Mouse (Mus musculus) midbrain, embryonic 16.5 days (tissue): ENCODE measurements around the gene Tmem245. TPM values are rescaled to one million over a fixed set of nuclear protein-coding genes. Genes with fewer than 3 reads are reported as not detected.
"Not testable (repeated sequence)": the region's sequence is repeated elsewhere in the genome, so short reads cannot be mapped to it uniquely, and the experiment has no call there.

ENCODE experiments used
- ATAC-seq: fragments of 200-750 bp; cut with Nextera tagmentation; 2 replicates; pipeline ENCODE4 v1.8.0; 2017; ENCODE audit warnings: moderate TSS enrichment
- H3K27ac ChIP-seq: fragments of 300-500 bp; sonication (generic); 2 replicates; pipeline ENCODE4 v1.5.1; 2014; ENCODE audit warnings: mild to moderate bottlenecking, low read length, mixed read lengths
- H3K27me3 ChIP-seq: fragments of 300-500 bp; sonication (generic); 2 replicates; pipeline ENCODE4 v1.6.1; 2014; ENCODE audit warnings: low read depth, low read length, mixed read lengths; ENCODE audit not compliant: control insufficient read depth, insufficient read depth
- H3K36me3 ChIP-seq: fragments of 300-500 bp; sonication (generic); 2 replicates; pipeline ENCODE4 v1.6.1; 2014; ENCODE audit warnings: mild to moderate bottlenecking, low read length, moderate library complexity, mixed read lengths; ENCODE audit not compliant: control insufficient read depth, insufficient read depth
- H3K4me1 ChIP-seq: fragments of 300-500 bp; sonication (generic); 2 replicates; pipeline ENCODE4 v1.6.1; 2014; ENCODE audit warnings: mild to moderate bottlenecking, low read length, mixed read lengths; ENCODE audit not compliant: control insufficient read depth, insufficient read depth
- H3K4me2 ChIP-seq: fragments of 300-500 bp; sonication (generic); 2 replicates; pipeline ENCODE4 v1.6.1; 2014; ENCODE audit warnings: mild to moderate bottlenecking, low read length, mixed read lengths
- H3K4me3 ChIP-seq: fragments of 300-500 bp; sonication (generic); 2 replicates; pipeline ENCODE4 v1.5.1; 2014; ENCODE audit warnings: low read depth, mild to moderate bottlenecking, low read length, moderate library complexity, mixed read lengths
- H3K9ac ChIP-seq: fragments of 300-500 bp; sonication (generic); 2 replicates; pipeline ENCODE4 v1.6.1; 2014; ENCODE audit warnings: low read depth, low read length, mixed read lengths
- H3K9me3 ChIP-seq: fragments of 300-500 bp; sonication (generic); replicated peaks from 2 replicates; pipeline ENCODE4 v1.6.1; 2014; ENCODE audit warnings: mild to moderate bottlenecking, low read length, mixed read lengths; ENCODE audit not compliant: control insufficient read depth, poor library complexity, severe bottlenecking
- WGBS: fragments of 180-500 bp; shearing (Covaris S2); extraction: QIAGEN DNeasy Blood & Tissue Kit; methylation state at CpG from one replicate; pipeline ENCODE4 v1.1.7; 2014; 5-methylcytosine and 5-hydroxymethylcytosine counted together
- polyA plus RNA-seq: library from polyadenylated mRNA; unstranded; fragments of >200 nt; fragmentation: Nextera tagmentation; extraction: Ambion mirVana; gene quantifications from 2 replicates; pipeline ENCODE4 v1.2.1, GENCODE M21; 2015

Gene Tmem245
- polyA plus RNA-seq, 1 experiment from 2014 or later = 7.6 TPM

GRCm38 (mm10) chr4:56894196-56894595 is 53.0 kb downstream of the Tmem245 start:
- Histone ChIP-seq H3K9me3 (no peaks in the 10 kb centered on the region), H3K9ac (no peak overlapping the region), H3K4me2 (no peak overlapping the region), H3K36me3 (peaks cover 2% of the 10 kb centered on the region; the same call in 1 of the 2 replicates), H3K27ac (no peak overlapping the region), H3K4me1 (no peaks in the 10 kb centered on the region), H3K4me3 (no peak overlapping the region), H3K27me3 (no peaks in the 10 kb centered on the region)
- 93% methylated on average over 3 of the region's 3 CpGs for WGBS
- no peak for ATAC-seq

DNA sequence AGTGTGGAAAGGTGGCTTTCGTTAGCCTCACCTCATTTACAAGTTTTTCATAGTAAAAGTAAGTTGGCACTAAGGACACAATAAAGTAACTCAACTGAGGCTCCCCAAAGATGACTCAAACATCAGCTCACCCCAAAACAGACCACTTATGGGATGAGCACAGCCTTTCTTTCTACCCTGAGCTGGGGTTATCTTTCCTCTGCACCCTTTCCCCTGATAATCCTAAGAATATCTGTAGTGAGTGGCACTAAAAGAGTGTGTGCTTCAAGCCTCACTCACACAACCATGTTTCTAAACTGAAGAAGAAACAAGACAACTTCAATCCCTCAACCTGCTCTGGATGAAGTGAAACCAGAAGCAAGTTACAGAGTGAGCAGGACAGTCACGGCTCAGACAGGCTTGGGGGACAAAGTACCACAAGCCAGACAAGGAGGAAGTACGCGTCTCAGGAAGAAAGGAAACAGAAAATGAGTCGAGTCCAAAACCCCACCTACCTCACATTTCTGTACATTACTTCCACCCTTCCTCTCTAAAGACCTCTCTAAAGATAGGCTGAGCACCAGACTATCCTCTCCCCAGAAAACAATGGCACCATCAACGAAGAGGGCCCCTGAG is 54.6 kb downstream of the Tmem245 start:
- 96% methylated on average over 6 of the region's 6 CpGs for WGBS

DNA sequence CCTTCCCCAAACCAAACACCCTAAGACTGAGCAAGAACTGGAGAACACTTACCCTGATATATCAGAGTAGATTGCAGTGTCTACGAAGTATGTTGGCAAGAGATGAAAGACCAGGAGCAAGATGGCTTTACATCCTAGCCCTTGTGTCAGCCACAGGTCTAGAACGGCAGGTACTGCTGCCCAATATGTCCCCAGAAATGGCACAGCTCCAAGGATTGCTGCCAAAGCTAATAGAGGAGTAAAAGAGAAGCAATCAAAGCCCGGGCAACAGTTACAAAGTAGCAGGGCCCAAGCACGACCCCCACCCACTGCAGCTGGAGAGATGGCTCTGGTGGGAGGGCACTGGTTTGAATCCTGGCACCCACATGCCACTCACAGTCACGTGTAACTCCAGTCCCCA is 58.8 kb downstream of the Tmem245 start:
- 76% methylated on average over 5 of the region's 5 CpGs for WGBS
- no peaks in the 10 kb centered on the region for H3K9me3 ChIP-seq
- ATAC-seq = no peak

More for the DNA sequence above, 54.6 kb downstream of the Tmem245 start:
- H3K27ac ChIP-seq = no peak overlapping the region
- H3K36me3 ChIP-seq = peaks cover 4% of the 10 kb centered on the region
- H3K4me2 ChIP-seq = no peak overlapping the region
- no peaks in the 10 kb centered on the region for H3K9me3 ChIP-seq
- H3K27me3 ChIP-seq = no peaks in the 10 kb centered on the region
- no peaks in the 10 kb centered on the region for H3K4me1 ChIP-seq
- ATAC-seq = no peak
- no peak overlapping the region for H3K9ac ChIP-seq
- H3K4me3 ChIP-seq = no peak overlapping the region

GRCm38 (mm10) chr4:56886286-56886979 is 60.8 kb downstream of the Tmem245 start:
- H3K27ac ChIP-seq = no peak overlapping the region
- H3K9ac ChIP-seq = no peak overlapping the region
- H3K4me2 ChIP-seq = no peak overlapping the region
- no peaks in the 10 kb centered on the region for H3K4me1 ChIP-seq
- H3K27me3 ChIP-seq = no peaks in the 10 kb centered on the region
- peaks cover 8% of the 10 kb centered on the region for H3K36me3 ChIP-seq
- no peaks in the 10 kb centered on the region for H3K9me3 ChIP-seq
- no peak overlapping the region for H3K4me3 ChIP-seq
- no peak for ATAC-seq
- WGBS = 93% methylated on average over 6 of the region's 6 CpGs

More for the DNA sequence above, 58.8 kb downstream of the Tmem245 start:
- no peak overlapping the region for H3K27ac ChIP-seq
- H3K36me3 ChIP-seq = peaks cover 8% of the 10 kb centered on the region
- no peak overlapping the region for H3K9ac ChIP-seq
- no peaks in the 10 kb centered on the region for H3K27me3 ChIP-seq
- H3K4me1 ChIP-seq = no peaks in the 10 kb centered on the region
- no peak overlapping the region for H3K4me2 ChIP-seq
- no peak overlapping the region for H3K4me3 ChIP-seq

- no peaks in the 10 kb centered on the region for H3K4me1 ChIP-seq
- H3K4me3 ChIP-seq = no peak overlapping the region
- H3K36me3 ChIP-seq = peaks cover 1% of the 10 kb centered on the region; the same call in 1 of the 2 replicates
- no peak for ATAC-seq
- no peak overlapping the region for H3K9ac ChIP-seq
- H3K4me2 ChIP-seq = no peak overlapping the region
- no peak overlapping the region for H3K27ac ChIP-seq
- WGBS = 85% methylated on average over 11 of the region's 11 CpGs
- no peaks in the 10 kb centered on the region for H3K27me3 ChIP-seq
- no peaks in the 10 kb centered on the region for H3K9me3 ChIP-seq
These were observed 67.1 kb downstream of the Tmem245 start for GRCm38 (mm10) chr4:56880036-56880703.

- peaks cover 4% of the 10 kb centered on the region; the same call in 1 of the 2 replicates for H3K36me3 ChIP-seq
- WGBS = 96% methylated on average over 7 of the region's 7 CpGs
- no peak for ATAC-seq
- no peak overlapping the region for H3K9ac ChIP-seq
- no peak overlapping the region for H3K4me3 ChIP-seq
- no peak overlapping the region for H3K27ac ChIP-seq
- no peaks in the 10 kb centered on the region for H3K9me3 ChIP-seq
- no peaks in the 10 kb centered on the region for H3K4me1 ChIP-seq
- no peak overlapping the region for H3K4me2 ChIP-seq
- H3K27me3 ChIP-seq = no peaks in the 10 kb centered on the region
These were observed 68.3 kb downstream of the Tmem245 start for GRCm38 (mm10) chr4:56878971-56879370.

GRCm38 (mm10) chr4:56870541-56870940 is 76.7 kb downstream of the Tmem245 start:
- not testable (repeated sequence) for H3K9me3 ChIP-seq, H3K27ac ChIP-seq, H3K27me3 ChIP-seq, H3K4me2 ChIP-seq, H3K4me1 ChIP-seq, ATAC-seq, H3K36me3 ChIP-seq, H3K9ac ChIP-seq, H3K4me3 ChIP-seq
- WGBS = 98% methylated on average over 11 of the region's 11 CpGs

- WGBS = 72% methylated on average over 5 of the region's 5 CpGs
- no peak for ATAC-seq
- no peak overlapping the region for H3K27ac ChIP-seq
- no peaks in the 10 kb centered on the region for H3K9me3 ChIP-seq
- no peak overlapping the region for H3K4me3 ChIP-seq
- no peak overlapping the region for H3K9ac ChIP-seq
- H3K4me1 ChIP-seq = peaks cover 15% of the 10 kb centered on the region
- H3K36me3 ChIP-seq = no peaks in the 10 kb centered on the region
- no peaks in the 10 kb centered on the region for H3K27me3 ChIP-seq
- H3K4me2 ChIP-seq = no peak overlapping the region
These were observed 79.5 kb downstream of the Tmem245 start for GRCm38 (mm10) chr4:56867761-56868160.

GRCm38 (mm10) chr4:56865971-56866370 is 81.3 kb downstream of the Tmem245 start:
- 46% methylated on average over 4 of the region's 4 CpGs for WGBS

More at GRCm38 (mm10) chr4:56865971-56866370, 81.3 kb downstream of the Tmem245 start:
- Histone ChIP-seq H3K27me3 (no peaks in the 10 kb centered on the region), H3K4me1 (peaks cover 17% of the 10 kb centered on the region), H3K27ac (no peak overlapping the region), H3K36me3 (no peaks in the 10 kb centered on the region), H3K4me2 (no peak overlapping the region), H3K9ac (no peak overlapping the region), H3K4me3 (no peak overlapping the region), H3K9me3 (no peaks in the 10 kb centered on the region)
- ATAC-seq = no peak
